Mouse (Mus musculus) kidney, postnatal 0 days (tissue): ENCODE results near the gene Rnase11. TPM values are rescaled to one million over a fixed set of nuclear protein-coding genes. Genes with fewer than 3 reads are reported as not detected.

Experiments
- ATAC-seq: fragments of 200-750 bp; cut with Nextera tagmentation; replicated peaks from 2 replicates; pipeline ENCODE4 v1.8.0; 2017; ENCODE audit warnings: low read depth, moderate number of reproducible peaks, moderate TSS enrichment, moderate library complexity; ENCODE audit not compliant: low FRiP score
- DNase-seq: peaks from one replicate; pipeline ENCODE4 v3.0.0-alpha.2; 2016; ENCODE audit warnings: low spot score
- H3K27ac ChIP-seq: fragments of 300-500 bp; sonication (generic); 2 replicates; pipeline ENCODE4 v1.5.1; 2014; ENCODE audit warnings: mild to moderate bottlenecking
- H3K27me3 ChIP-seq: fragments of 300-500 bp; sonication (generic); 2 replicates; pipeline ENCODE4 v1.6.1; 2014; ENCODE audit warnings: low read length, mixed read lengths; ENCODE audit not compliant: insufficient read depth
- H3K36me3 ChIP-seq: fragments of 300-500 bp; sonication (generic); 2 replicates; pipeline ENCODE4 v1.6.1; 2014; ENCODE audit warnings: low read length, mixed read lengths; ENCODE audit not compliant: insufficient read depth
- H3K4me1 ChIP-seq: fragments of 300-500 bp; sonication (generic); replicated peaks from 2 replicates; pipeline ENCODE4 v1.6.1; 2014; ENCODE audit warnings: antibody characterized with exemption, low read length, mixed read lengths; ENCODE audit not compliant: insufficient read depth
- H3K4me2 ChIP-seq: fragments of 300-500 bp; sonication (generic); 2 replicates; pipeline ENCODE4 v1.6.1; 2014; ENCODE audit warnings: mild to moderate bottlenecking, low read length, moderate library complexity, mixed read lengths
- H3K4me3 ChIP-seq: fragments of 300-500 bp; sonication (generic); replicated peaks from 2 replicates; pipeline ENCODE4 v1.5.1; 2014; ENCODE audit warnings: low read depth, low read length
- H3K9ac ChIP-seq: fragments of 300-500 bp; sonication (generic); 2 replicates; pipeline ENCODE4 v1.6.1; 2014; ENCODE audit warnings: low read depth, low read length
- H3K9me3 ChIP-seq: fragments of 300-500 bp; sonication (generic); replicated peaks from 2 replicates; pipeline ENCODE4 v1.6.1; 2016; ENCODE audit warnings: low read length, inconsistent platforms, mixed read lengths
- CTCF ChIP-seq: IDR thresholded peaks from 2 replicates; pipeline ENCODE4 v1.5.1; 2016; ENCODE audit warnings: antibody characterized with exemption, low read depth, mild to moderate bottlenecking, moderate library complexity
- WGBS: fragments of 180-500 bp; shearing (Covaris S2); extraction: QIAGEN DNeasy Blood & Tissue Kit; methylation state at CpG from one replicate; pipeline ENCODE4 v1.1.7; 2014; 5-methylcytosine and 5-hydroxymethylcytosine counted together
- polyA plus RNA-seq: library from polyadenylated mRNA; unstranded; fragments of >200 nt; fragmentation: Nextera tagmentation; extraction: Ambion mirVana; gene quantifications from 2 replicates; pipeline ENCODE4 v1.2.1, GENCODE M21; 2015

Rnase11 gene
- polyA plus RNA-seq, 1 experiment from 2014 or later, result not detected

DNA sequence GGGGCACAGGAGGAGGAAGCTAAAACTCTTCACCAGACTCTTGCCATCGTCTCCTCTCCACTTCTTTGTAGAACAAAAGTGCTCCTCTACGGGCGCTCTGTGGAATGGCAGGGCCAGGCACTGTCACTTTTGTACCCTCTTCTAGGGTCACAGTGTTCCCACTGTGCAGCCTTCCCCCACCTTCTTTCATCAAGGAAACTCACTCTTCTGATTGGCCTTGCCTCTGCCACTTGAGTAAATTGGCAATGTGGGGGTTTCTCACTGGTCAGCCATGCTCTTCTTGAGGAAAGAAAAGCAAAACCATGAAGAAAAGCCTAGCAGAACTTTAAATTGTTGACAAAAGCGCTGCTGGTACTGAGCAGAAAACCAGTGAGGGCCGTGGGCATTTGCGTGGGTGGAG, 8.2 kb downstream of the Rnase11 start, which contains the start of gene Rnase9:
Gene Rnase9 (minus strand): TSS at position 101 of the 400 bp plus-strand sequence.
- Histone ChIP-seq H3K4me3 (no peak within 1 kb of the TSS), H3K27ac (no peak within 1 kb of the TSS), H3K27me3 (no peaks in the 10 kb centered on the region), H3K36me3 (no peaks in the 10 kb centered on the region), H3K9me3 (no peaks in the 10 kb centered on the region), H3K4me2 (no peak within 1 kb of the TSS), H3K4me1 (no peaks in the 10 kb centered on the region), H3K9ac (no peak within 1 kb of the TSS)
- TF ChIP-seq CTCF, result no peak
- WGBS, result 65% methylated on average over 6 of the region's 6 CpGs
- ATAC-seq (no peak), DNase-seq (no peak)

DNA sequence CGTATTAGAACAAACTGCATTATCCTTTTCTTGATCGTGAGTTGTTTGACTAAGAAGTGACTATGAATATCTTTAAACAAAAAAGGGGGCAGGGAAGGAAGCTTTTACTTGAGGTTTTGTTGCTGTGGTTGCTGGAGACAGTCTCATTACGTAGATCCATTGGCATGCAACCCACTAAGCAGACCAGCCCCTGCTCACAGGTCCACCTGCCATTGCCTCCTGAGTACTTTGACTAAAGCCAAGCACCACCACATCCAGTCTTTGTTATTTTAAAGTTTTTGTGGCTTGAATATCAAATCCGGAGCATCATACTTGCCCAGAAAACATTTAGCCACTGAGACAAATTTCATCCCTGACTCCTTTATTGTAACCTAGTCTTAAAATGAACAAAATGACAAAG, 13.7 kb downstream of the Rnase11 start:
- H3K4me1 ChIP-seq, result no peaks in the 10 kb centered on the region
- no peaks in the 10 kb centered on the region for H3K9me3 ChIP-seq
- 86% methylated on average over 4 of the region's 4 CpGs for WGBS
- DNase-seq (no peak), ATAC-seq (no peak)
- no peak overlapping the region for H3K4me3 ChIP-seq
- H3K27ac ChIP-seq, result no peak overlapping the region
- no peaks in the 10 kb centered on the region for H3K27me3 ChIP-seq
- H3K9ac ChIP-seq, result no peak overlapping the region
- H3K36me3 ChIP-seq, result no peaks in the 10 kb centered on the region
- TF ChIP-seq CTCF, result no peak
- no peak overlapping the region for H3K4me2 ChIP-seq

DNA sequence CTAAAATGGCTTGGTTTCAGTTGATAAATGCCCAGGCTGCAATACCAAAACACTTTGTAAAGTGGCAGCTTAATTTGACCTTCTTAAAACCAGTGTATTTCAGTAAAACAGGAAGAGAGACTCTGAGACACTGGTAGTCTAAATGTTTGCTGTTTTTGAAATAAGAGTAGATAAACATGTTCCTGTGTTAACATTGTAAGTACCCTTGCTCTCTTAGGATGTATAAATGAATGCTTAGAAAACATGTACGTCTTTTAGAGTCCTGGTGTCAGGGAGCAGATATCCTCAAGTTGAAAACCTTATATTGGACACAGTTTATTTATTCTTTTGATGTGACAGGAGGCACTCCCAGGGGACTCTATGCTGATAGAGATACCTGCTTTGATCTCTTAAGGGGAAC, 14.8 kb downstream of the Rnase11 start:
- no peaks in the 10 kb centered on the region for H3K27me3 ChIP-seq
- no peaks in the 10 kb centered on the region for H3K36me3 ChIP-seq
- TF ChIP-seq CTCF, result no peak
- ATAC-seq, result no peak
- H3K4me2 ChIP-seq, result no peak overlapping the region
- no peak overlapping the region for H3K9ac ChIP-seq
- no peaks in the 10 kb centered on the region for H3K9me3 ChIP-seq
- H3K4me3 ChIP-seq, result no peak overlapping the region
- H3K27ac ChIP-seq, result no peak overlapping the region
- 16% methylated on average over 1 of the region's 1 CpGs for WGBS
- no peaks in the 10 kb centered on the region for H3K4me1 ChIP-seq
- DNase-seq, result no peak

DNA sequence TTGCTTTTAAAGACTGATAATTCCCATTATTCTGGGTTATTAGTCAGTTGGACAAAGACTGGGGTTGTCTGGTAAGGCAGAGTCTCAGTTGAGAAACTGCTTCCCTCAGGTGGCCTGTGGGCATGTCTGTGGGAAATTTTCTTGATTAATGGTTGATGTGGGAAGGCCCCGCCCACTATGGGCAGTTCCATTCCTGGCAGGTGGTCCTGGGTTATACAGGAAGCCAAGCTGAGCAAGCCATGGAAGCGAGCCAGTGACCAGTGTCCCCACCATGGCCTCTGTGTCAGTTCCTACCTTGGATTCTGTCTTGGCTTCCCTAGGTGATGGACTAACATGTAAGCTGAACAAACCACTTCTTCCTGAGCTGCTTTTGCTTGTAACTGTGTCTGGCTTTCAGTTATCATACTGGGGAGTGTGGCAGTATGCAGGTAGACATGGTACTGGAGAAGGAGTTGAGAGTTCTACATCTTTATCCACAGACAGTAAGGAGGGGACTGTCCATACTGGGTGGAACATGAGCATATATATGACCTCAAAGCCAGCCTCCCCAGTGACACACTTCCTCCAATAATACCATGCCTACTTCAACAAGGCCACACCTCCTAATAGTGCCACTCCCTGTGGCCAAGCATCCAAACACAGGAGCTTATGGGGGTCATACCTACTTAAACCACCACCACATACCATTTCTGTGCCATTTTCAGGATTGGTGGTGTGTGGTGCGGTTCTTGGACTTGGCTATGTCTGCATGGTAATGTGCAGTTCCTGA, 22.4 kb downstream of the Rnase11 start:
- no peak for DNase-seq

DNA sequence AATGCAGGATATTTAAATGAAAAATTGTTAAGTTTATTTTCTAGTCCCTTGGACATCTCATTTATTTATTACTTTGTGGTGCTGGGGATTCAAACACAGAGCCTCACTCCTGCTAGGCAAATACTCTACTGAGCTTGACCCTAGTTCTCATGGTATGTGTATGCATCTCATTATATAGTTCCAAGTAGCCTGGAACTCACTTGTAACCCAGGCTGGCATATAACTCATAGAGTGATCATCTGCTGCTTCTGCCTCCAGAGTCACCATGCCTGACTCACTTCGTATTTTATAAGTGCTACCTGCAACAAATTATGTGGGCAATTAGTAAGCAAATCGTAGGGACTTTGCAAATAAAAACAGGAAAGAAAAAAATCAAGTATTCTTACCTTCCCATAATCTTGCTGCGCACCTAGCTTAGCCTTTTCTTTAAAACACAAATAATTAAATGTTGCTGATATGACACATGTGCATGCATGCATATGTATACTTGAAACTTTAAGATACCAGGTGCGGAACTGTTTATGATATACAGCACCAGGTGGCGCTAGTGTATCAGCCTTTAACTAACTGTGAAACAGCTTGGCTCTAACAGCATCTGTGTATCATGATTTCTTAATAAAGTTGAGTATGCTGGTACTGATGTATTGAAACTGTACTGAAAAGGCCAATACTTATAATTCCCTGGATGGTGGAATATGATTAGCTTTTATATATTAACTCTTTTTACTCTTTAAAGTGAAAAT, 23.4 kb downstream of the Rnase11 start:
- Histone ChIP-seq H3K4me1 (no peaks in the 10 kb centered on the region), H3K4me2 (no peak overlapping the region), H3K36me3 (no peaks in the 10 kb centered on the region), H3K27ac (no peak overlapping the region), H3K9me3 (no peaks in the 10 kb centered on the region), H3K9ac (no peak overlapping the region), H3K4me3 (no peak overlapping the region), H3K27me3 (no peaks in the 10 kb centered on the region)
- WGBS, result 38% methylated on average over 5 of the region's 5 CpGs
- DNase-seq, result peak; percentile 90
- ATAC-seq, result no peak
- peak; percentile 94 for TF ChIP-seq CTCF

More for the DNA sequence above, 22.4 kb downstream of the Rnase11 start:
- no peak for ATAC-seq
- H3K9ac ChIP-seq, result no peak overlapping the region
- no peak overlapping the region for H3K4me3 ChIP-seq
- H3K4me1 ChIP-seq, result no peaks in the 10 kb centered on the region
- no peaks in the 10 kb centered on the region for H3K36me3 ChIP-seq
- 56% methylated on average over 3 of the region's 3 CpGs for WGBS
- H3K27ac ChIP-seq, result no peak overlapping the region
- H3K9me3 ChIP-seq, result no peaks in the 10 kb centered on the region
- TF ChIP-seq CTCF, result no peak
- H3K4me2 ChIP-seq, result no peak overlapping the region
- H3K27me3 ChIP-seq, result no peaks in the 10 kb centered on the region

DNA sequence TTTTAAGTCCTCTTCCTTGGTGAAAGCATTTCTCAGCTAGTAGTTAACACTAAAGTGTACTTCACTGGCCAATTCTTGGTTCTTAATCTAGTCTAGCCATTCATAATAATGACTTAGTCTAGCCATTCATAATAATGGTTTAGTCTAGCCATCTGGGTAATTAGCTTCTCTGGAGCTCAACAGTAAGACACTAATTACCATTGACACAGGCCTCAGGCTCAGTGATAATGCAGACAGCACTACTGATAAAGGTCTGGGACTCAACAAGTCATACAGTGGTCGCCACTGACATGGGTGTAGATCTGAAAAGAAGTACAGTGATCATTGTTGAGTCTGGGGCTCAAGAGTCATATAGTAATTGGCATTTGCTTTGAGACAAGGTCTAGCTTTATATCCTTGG, 25.1 kb downstream of the Rnase11 start:
- ATAC-seq, result no peak
- WGBS, result 90% methylated on average over 1 of the region's 1 CpGs

More for the DNA sequence above, 25.1 kb downstream of the Rnase11 start:
- H3K27me3 ChIP-seq, result no peaks in the 10 kb centered on the region
- no peak overlapping the region for H3K9ac ChIP-seq
- no peaks in the 10 kb centered on the region for H3K9me3 ChIP-seq
- no peaks in the 10 kb centered on the region for H3K36me3 ChIP-seq
- DNase-seq, result no peak
- H3K4me3 ChIP-seq, result no peak overlapping the region
- no peaks in the 10 kb centered on the region for H3K4me1 ChIP-seq
- no peak overlapping the region for H3K4me2 ChIP-seq
- no peak for TF ChIP-seq CTCF
- no peak overlapping the region for H3K27ac ChIP-seq
